Mouse (Mus musculus): ENCODE measurements at regions not wholly inside any gene's neighbourhood (a gene's known extent, or its start where the extent isn't known, plus 50 kb on each side); places are given as distances from the start of the nearest gene placed in this dataset.
A peak's percentile ranks its signal among the peaks of the same experiment; 100 is the strongest.
"Not testable (repeated sequence)": the region's sequence is repeated elsewhere in the genome, so short reads cannot be mapped to it uniquely, and the experiment has no call there.

- no peak for DNase-seq (ENCODE audit: low spot score)
Measured at GRCm38 (mm10) chr2:53276435-53276834, 84.9 kb downstream of the Arl6ip6 start.

GRCm38 (mm10) chr2:53301712-53302423, 110.3 kb downstream of the Arl6ip6 start:
- DNase-seq (ENCODE audit: low spot score), result no peak

- DNase-seq (ENCODE audit: low spot score), result peak; percentile 5
Measured at GRCm38 (mm10) chr2:53330680-53331079, 139.2 kb downstream of the Arl6ip6 start.

- no peak for DNase-seq (ENCODE audit: low spot score)
Measured at GRCm38 (mm10) chr2:53359026-53359425, 167.5 kb downstream of the Arl6ip6 start.

GRCm38 (mm10) chr2:53382348-53382747, 190.8 kb downstream of the Arl6ip6 start:
- DNase-seq (ENCODE audit: low spot score), result peak; percentile 16

- DNase-seq (ENCODE audit: low spot score), result no peak
Measured at GRCm38 (mm10) chr2:53384545-53385176, 193.1 kb downstream of the Arl6ip6 start.

- no peak for DNase-seq (ENCODE audit: low spot score)
Measured at GRCm38 (mm10) chr2:53388652-53389051, 197.1 kb downstream of the Arl6ip6 start.

- no peak for DNase-seq (ENCODE audit: low spot score)
Measured at GRCm38 (mm10) chr2:53414471-53414870, 222.9 kb downstream of the Arl6ip6 start.

GRCm38 (mm10) chr2:53437046-53437815, 245.7 kb downstream of the Arl6ip6 start:
- DNase-seq (ENCODE audit: low spot score), result peak; percentile 56

- not testable (repeated sequence) for DNase-seq (ENCODE audit: low spot score)
Measured at GRCm38 (mm10) chr2:53440301-53440700, 248.8 kb downstream of the Arl6ip6 start.

- DNase-seq (ENCODE audit: low spot score), result peak; percentile 18
Measured at GRCm38 (mm10) chr2:53460265-53460664, 268.7 kb downstream of the Arl6ip6 start.

GRCm38 (mm10) chr2:53474455-53474854, 282.9 kb downstream of the Arl6ip6 start:
- DNase-seq (ENCODE audit: low spot score), result no peak

- not testable (repeated sequence) for DNase-seq (ENCODE audit: low spot score)
Measured at GRCm38 (mm10) chr2:53479051-53479450, 287.5 kb downstream of the Arl6ip6 start.

- no peak for DNase-seq (ENCODE audit: low spot score)
Measured at GRCm38 (mm10) chr2:53488301-53488700, 296.8 kb downstream of the Arl6ip6 start.

- no peak for DNase-seq (ENCODE audit: low spot score)
Measured at GRCm38 (mm10) chr2:53490805-53491585, 299.5 kb downstream of the Arl6ip6 start.

GRCm38 (mm10) chr2:53492788-53493187, 301.3 kb downstream of the Arl6ip6 start:
- no peak for DNase-seq (ENCODE audit: low spot score)

GRCm38 (mm10) chr2:53501657-53502274, 310.2 kb downstream of the Arl6ip6 start:
- peak; percentile 3 for DNase-seq (ENCODE audit: low spot score)

GRCm38 (mm10) chr2:53502275-53502667, 310.7 kb downstream of the Arl6ip6 start:
- no peak for DNase-seq (ENCODE audit: low spot score)

GRCm38 (mm10) chr2:53542097-53542496, 350.6 kb downstream of the Arl6ip6 start:
- no peak for DNase-seq (ENCODE audit: low spot score)

GRCm38 (mm10) chr2:53574007-53574406, 382.5 kb downstream of the Arl6ip6 start:
- no peak for DNase-seq (ENCODE audit: low spot score)

GRCm38 (mm10) chr2:53605829-53606228, 414.3 kb downstream of the Arl6ip6 start:
- DNase-seq (ENCODE audit: low spot score), result no peak

- no peak for DNase-seq (ENCODE audit: low spot score)
Measured at GRCm38 (mm10) chr2:53619681-53620080, 428.2 kb downstream of the Arl6ip6 start.

Measured in layer of hippocampus, adult 9-10 months (tissue).